Mouse (Mus musculus): ENCODE data around the gene Hoxa3.
A peak's percentile ranks its signal among the peaks of the same experiment; 100 is the strongest.

The Hoxa3 gene

GRCm38 (mm10) chr6:52213119-52213986, at the start of gene Hoxa3, which contains the start of gene Gm28308:
Gene Hoxa3 (minus strand): TSS chr6:52213336.
Gene Gm28308 (minus strand): TSS chr6:52213339.
- peak; percentile 83 to 89 for DNase-seq

GRCm38 (mm10) chr6:52262463-52263320, 49.6 kb upstream of the Hoxa3 start:
- peak in 1 of 2 experiments; percentile 48 for DNase-seq

- DNase-seq = no peak
Measured at GRCm38 (mm10) chr6:52261751-52262462, 48.8 kb upstream of the Hoxa3 start.

- peak; percentile 55 to 68 for DNase-seq
Measured at GRCm38 (mm10) chr6:52260654-52261575, 47.8 kb upstream of the Hoxa3 start, which contains the start of gene Hoxa13. Gene Hoxa13 (minus strand): TSS chr6:52260880.

GRCm38 (mm10) chr6:52259811-52260261, 46.7 kb upstream of the Hoxa3 start:
- peak in 1 of 2 experiments; percentile 55 for DNase-seq

- peak in 1 of 2 experiments; percentile 56 for DNase-seq
Measured at GRCm38 (mm10) chr6:52259081-52259790, 46.1 kb upstream of the Hoxa3 start.

GRCm38 (mm10) chr6:52256956-52257355, 43.8 kb upstream of the Hoxa3 start:
- DNase-seq = peak; percentile 93 to 94

GRCm38 (mm10) chr6:52253511-52254500, 40.7 kb upstream of the Hoxa3 start:
- peak; percentile 49 to 60 for DNase-seq

GRCm38 (mm10) chr6:52252775-52253376, 39.7 kb upstream of the Hoxa3 start:
- peak in 1 of 2 experiments; percentile 55 for DNase-seq

- DNase-seq = no peak
Measured at GRCm38 (mm10) chr6:52252016-52252774, 39.1 kb upstream of the Hoxa3 start.

GRCm38 (mm10) chr6:52251177-52251879, 38.2 kb upstream of the Hoxa3 start:
- no peak for DNase-seq

GRCm38 (mm10) chr6:52249826-52250225, 36.7 kb upstream of the Hoxa3 start:
- DNase-seq = no peak

GRCm38 (mm10) chr6:52249415-52249738, 36.2 kb upstream of the Hoxa3 start:
- no peak for DNase-seq

- DNase-seq = peak; percentile 57 to 71
Measured at GRCm38 (mm10) chr6:52248638-52249414, 35.7 kb upstream of the Hoxa3 start.

GRCm38 (mm10) chr6:52247766-52248637, 34.9 kb upstream of the Hoxa3 start:
- DNase-seq = peak; percentile 62 to 76

- peak; percentile 17 to 49 for DNase-seq
Measured at GRCm38 (mm10) chr6:52246916-52247315, 33.8 kb upstream of the Hoxa3 start.
